Mouse (Mus musculus) heart, embryonic 15.5 days (tissue): ENCODE measurements around the gene Rnase13. TPM values are rescaled to one million over a fixed set of nuclear protein-coding genes. Genes with fewer than 3 reads are reported as not detected.

Experiments used
- ATAC-seq: fragments of 200-750 bp; cut with Nextera tagmentation; replicated peaks from 2 replicates; pipeline ENCODE4 v1.8.0; 2017; ENCODE audit warnings: low read depth, moderate TSS enrichment; ENCODE audit not compliant: insufficient number of reproducible peaks, insufficient read depth, low FRiP score
- H3K27ac ChIP-seq: fragments of 300-500 bp; sonication (generic); 2 replicates; pipeline ENCODE4 v1.5.1; 2015; ENCODE audit warnings: mild to moderate bottlenecking, inconsistent platforms
- H3K27me3 ChIP-seq: fragments of 300-500 bp; sonication (generic); 2 replicates; pipeline ENCODE4 v1.6.1; 2015; ENCODE audit warnings: inconsistent platforms
- H3K36me3 ChIP-seq: fragments of 300-500 bp; sonication (generic); 2 replicates; pipeline ENCODE4 v1.6.1; 2015; ENCODE audit warnings: mild to moderate bottlenecking, inconsistent platforms
- H3K4me1 ChIP-seq: fragments of 300-500 bp; sonication (generic); replicated peaks from 2 replicates; pipeline ENCODE4 v1.6.1; 2015; ENCODE audit warnings: inconsistent platforms
- H3K4me2 ChIP-seq: fragments of 300-500 bp; sonication (generic); 2 replicates; pipeline ENCODE4 v1.6.1; 2015; ENCODE audit warnings: inconsistent platforms, mild to moderate bottlenecking, moderate library complexity
- H3K4me3 ChIP-seq: fragments of 300-500 bp; sonication (generic); 2 replicates; pipeline ENCODE4 v1.5.1; 2015; ENCODE audit warnings: mild to moderate bottlenecking, inconsistent platforms
- H3K9ac ChIP-seq: fragments of 300-500 bp; sonication (generic); 2 replicates; pipeline ENCODE4 v1.6.1; 2015; ENCODE audit warnings: mild to moderate bottlenecking, inconsistent platforms
- H3K9me3 ChIP-seq: fragments of 300-500 bp; sonication (generic); replicated peaks from 2 replicates; pipeline ENCODE4 v1.6.1; 2016; ENCODE audit warnings: inconsistent platforms
- WGBS: fragments of 180-500 bp; shearing (Covaris S2); methylation state at CpG from one replicate; pipeline ENCODE4 v1.1.7; 2015; ENCODE audit warnings: mixed read lengths; 5-methylcytosine and 5-hydroxymethylcytosine counted together
- polyA plus RNA-seq: library from polyadenylated mRNA; unstranded; fragments of >200 nt; fragmentation: Nextera tagmentation; extraction: Ambion mirVana; gene quantifications from 2 replicates; pipeline ENCODE4 v1.2.1, GENCODE M21; 2015

Gene Rnase13
- polyA plus RNA-seq, 1 experiment from 2014 or later: not detected

- Histone ChIP-seq H3K4me2 (peak overlapping the region; percentile 92), H3K27me3 (no peaks in the 10 kb centered on the region), H3K4me3 (peak overlapping the region; percentile 66), H3K9me3 (no peaks in the 10 kb centered on the region), H3K9ac (peak overlapping the region; percentile 74), H3K36me3 (peaks cover 22% of the 10 kb centered on the region), H3K27ac (peak overlapping the region; percentile 95), H3K4me1 (peaks cover 21% of the 10 kb centered on the region)
- WGBS: under 1% methylated on average over 58 of the region's 58 CpGs
- ATAC-seq: peak; percentile 89
Observed at GRCm38 (mm10) chr14:51913062-51913959, 9.3 kb downstream of the Rnase13 start.

GRCm38 (mm10) chr14:51912391-51913061 lies 10.0 kb downstream of the Rnase13 start:
- H3K9ac ChIP-seq: peak overlapping the region; percentile 74
- H3K4me3 ChIP-seq: peak overlapping the region; percentile 66
- H3K9me3 ChIP-seq: no peaks in the 10 kb centered on the region
- whole genome bisulfite sequencing: 10% methylated on average over 14 of the region's 14 CpGs
- peaks cover 23% of the 10 kb centered on the region for H3K4me1 ChIP-seq
- H3K36me3 ChIP-seq: peaks cover 27% of the 10 kb centered on the region
- peak overlapping the region; percentile 95 for H3K27ac ChIP-seq
- H3K27me3 ChIP-seq: no peaks in the 10 kb centered on the region
- ATAC-seq: no peak
- H3K4me2 ChIP-seq: peak overlapping the region; percentile 92

DNA sequence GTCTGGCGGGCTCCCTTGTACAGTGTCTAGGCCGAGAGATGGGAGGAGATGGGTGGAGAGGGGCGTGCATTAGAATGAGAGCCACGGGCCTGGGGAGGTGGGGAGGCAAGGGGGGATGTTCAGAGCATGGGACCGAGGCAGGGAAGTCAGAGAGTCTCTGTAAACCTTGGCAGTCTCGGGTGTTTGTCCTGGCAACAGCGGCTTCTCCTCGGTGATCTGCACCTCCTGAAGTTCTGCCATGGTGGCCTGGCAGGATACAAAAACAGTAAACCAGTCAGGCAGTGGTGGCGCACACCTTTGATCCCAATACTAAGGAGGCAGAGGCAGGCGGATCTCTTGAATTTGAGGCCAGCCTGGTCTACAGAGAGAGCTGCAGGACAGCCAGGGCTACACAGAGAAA lies 11.3 kb downstream of the Rnase13 start:
- H3K36me3 ChIP-seq: peaks cover 36% of the 10 kb centered on the region
- no peak overlapping the region for H3K9ac ChIP-seq
- peak overlapping the region; percentile 66 for H3K4me3 ChIP-seq
- ATAC-seq: no peak
- WGBS: 86% methylated on average over 10 of the region's 10 CpGs
- no peaks in the 10 kb centered on the region for H3K9me3 ChIP-seq
- no peaks in the 10 kb centered on the region for H3K27me3 ChIP-seq
- H3K27ac ChIP-seq: no peak overlapping the region
- peak overlapping the region; percentile 92 for H3K4me2 ChIP-seq
- H3K4me1 ChIP-seq: peaks cover 29% of the 10 kb centered on the region

- peaks cover 52% of the 10 kb centered on the region for H3K36me3 ChIP-seq
- no peak overlapping the region for H3K4me2 ChIP-seq
- H3K27me3 ChIP-seq: no peaks in the 10 kb centered on the region
- H3K4me3 ChIP-seq: no peak overlapping the region
- peaks cover 19% of the 10 kb centered on the region for H3K4me1 ChIP-seq
- WGBS: 80% methylated on average over 11 of the region's 11 CpGs
- H3K9me3 ChIP-seq: no peaks in the 10 kb centered on the region
- no peak for ATAC-seq
- no peak overlapping the region for H3K9ac ChIP-seq
- H3K27ac ChIP-seq: no peak overlapping the region
Observed at GRCm38 (mm10) chr14:51906102-51906501, 16.5 kb downstream of the Rnase13 start.

- H3K9ac ChIP-seq: no peak overlapping the region
- ATAC-seq: no peak
- no peak overlapping the region for H3K27ac ChIP-seq
- H3K27me3 ChIP-seq: no peaks in the 10 kb centered on the region
- H3K36me3 ChIP-seq: peaks cover 39% of the 10 kb centered on the region
- H3K4me2 ChIP-seq: no peak overlapping the region
- no peaks in the 10 kb centered on the region for H3K9me3 ChIP-seq
- WGBS: 66% methylated on average over 7 of the region's 7 CpGs
- no peak overlapping the region for H3K4me3 ChIP-seq
- peaks cover 19% of the 10 kb centered on the region for H3K4me1 ChIP-seq
Observed at GRCm38 (mm10) chr14:51904706-51905105, 17.9 kb downstream of the Rnase13 start.

- 86% methylated on average over 9 of the region's 9 CpGs for WGBS
- H3K27ac ChIP-seq: no peak overlapping the region
- peaks cover 19% of the 10 kb centered on the region for H3K4me1 ChIP-seq
- no peak overlapping the region for H3K4me3 ChIP-seq
- H3K36me3 ChIP-seq: peaks cover 35% of the 10 kb centered on the region
- H3K4me2 ChIP-seq: no peak overlapping the region
- ATAC-seq: no peak
- no peaks in the 10 kb centered on the region for H3K27me3 ChIP-seq
- H3K9me3 ChIP-seq: no peaks in the 10 kb centered on the region
- H3K9ac ChIP-seq: no peak overlapping the region
Observed at GRCm38 (mm10) chr14:51903782-51904181, 18.8 kb downstream of the Rnase13 start.

DNA sequence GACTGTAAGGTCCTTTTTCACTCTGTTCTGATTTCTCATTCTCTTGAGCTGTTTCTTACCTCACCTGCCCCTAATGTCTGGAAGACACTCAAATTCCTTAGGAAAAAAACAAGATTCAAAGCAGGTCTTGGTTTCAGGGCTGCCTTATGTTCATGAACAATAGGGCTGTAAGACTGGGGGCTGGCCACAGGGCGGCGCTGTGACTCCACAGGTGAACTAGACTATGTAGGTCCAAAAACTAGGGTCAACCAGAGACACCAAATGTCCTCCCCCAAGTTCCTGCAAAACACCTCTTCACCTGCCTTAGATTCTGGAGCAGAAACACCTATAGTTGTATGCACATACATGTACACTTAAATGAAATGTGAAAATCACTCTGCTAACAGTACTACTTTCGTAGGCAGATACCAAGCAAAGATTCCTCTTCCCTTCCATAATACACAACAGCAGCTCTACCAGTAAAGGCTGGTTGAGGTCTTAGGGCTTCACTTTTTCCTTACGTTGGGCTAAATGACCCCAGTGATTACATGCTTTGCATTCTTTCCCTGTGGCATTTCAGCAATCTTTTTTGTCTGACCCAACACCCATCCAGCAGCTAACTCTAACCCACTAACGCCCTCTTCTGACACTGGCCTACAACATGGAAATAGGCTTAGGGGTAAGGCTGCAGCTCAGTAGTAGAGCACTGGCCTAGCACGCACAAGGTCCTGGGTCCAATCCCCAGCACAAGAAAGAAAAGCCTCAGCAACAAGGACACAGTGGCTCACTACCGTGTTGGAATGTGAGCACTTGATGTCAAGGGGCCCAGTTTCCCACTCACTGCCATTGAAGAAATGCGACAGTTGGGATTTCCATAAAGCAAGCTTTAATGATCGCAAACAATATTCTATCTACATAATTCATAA lies 19.5 kb downstream of the Rnase13 start:
- Histone ChIP-seq H3K9me3 (no peaks in the 10 kb centered on the region), H3K9ac (no peak overlapping the region), H3K27me3 (no peaks in the 10 kb centered on the region), H3K4me3 (no peak overlapping the region), H3K27ac (peak overlapping the region; percentile 34; the same call in 1 of the 2 replicates), H3K4me1 (peaks cover 19% of the 10 kb centered on the region), H3K36me3 (peaks cover 29% of the 10 kb centered on the region), H3K4me2 (no peak overlapping the region)
- WGBS: 43% methylated on average over 9 of the region's 9 CpGs
- no peak for ATAC-seq

DNA sequence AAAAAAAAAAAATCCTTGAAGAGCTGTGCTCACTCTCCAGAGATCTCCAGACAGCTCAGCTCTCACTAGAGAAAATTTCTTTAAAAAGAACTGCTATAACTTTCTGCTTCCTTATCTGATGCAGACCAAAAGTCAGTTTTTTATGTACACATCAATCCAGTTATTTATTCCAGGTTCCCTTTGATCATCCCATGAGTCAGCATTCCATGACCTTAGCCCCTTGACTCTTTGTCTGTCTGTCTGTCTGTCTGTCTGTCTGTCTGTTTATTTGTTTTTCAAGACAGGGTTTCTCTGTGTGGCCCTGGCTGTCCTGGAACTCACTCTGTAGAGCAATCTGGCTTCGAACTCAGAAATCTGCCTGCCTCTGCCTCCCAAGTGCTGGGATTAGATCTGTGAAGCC lies 23.2 kb downstream of the Rnase13 start:
- no peaks in the 10 kb centered on the region for H3K36me3 ChIP-seq
- H3K27ac ChIP-seq: no peak overlapping the region
- H3K9ac ChIP-seq: no peak overlapping the region
- no peak overlapping the region for H3K4me3 ChIP-seq
- WGBS: 87% methylated on average over 1 of the region's 1 CpGs
- no peaks in the 10 kb centered on the region for H3K9me3 ChIP-seq
- no peaks in the 10 kb centered on the region for H3K27me3 ChIP-seq
- no peak for ATAC-seq
- no peak overlapping the region for H3K4me2 ChIP-seq
- peaks cover 11% of the 10 kb centered on the region for H3K4me1 ChIP-seq

- no peak overlapping the region for H3K27ac ChIP-seq
- H3K36me3 ChIP-seq: peaks cover 3% of the 10 kb centered on the region; the same call in 1 of the 2 replicates
- H3K9ac ChIP-seq: no peak overlapping the region
- H3K4me2 ChIP-seq: no peak overlapping the region
- no peaks in the 10 kb centered on the region for H3K27me3 ChIP-seq
- H3K9me3 ChIP-seq: no peaks in the 10 kb centered on the region
- H3K4me3 ChIP-seq: no peak overlapping the region
- 75% methylated on average over 8 of the region's 8 CpGs for WGBS
- H3K4me1 ChIP-seq: peaks cover 12% of the 10 kb centered on the region
- ATAC-seq: no peak
Observed at GRCm38 (mm10) chr14:51896539-51897170, 25.9 kb downstream of the Rnase13 start.

DNA sequence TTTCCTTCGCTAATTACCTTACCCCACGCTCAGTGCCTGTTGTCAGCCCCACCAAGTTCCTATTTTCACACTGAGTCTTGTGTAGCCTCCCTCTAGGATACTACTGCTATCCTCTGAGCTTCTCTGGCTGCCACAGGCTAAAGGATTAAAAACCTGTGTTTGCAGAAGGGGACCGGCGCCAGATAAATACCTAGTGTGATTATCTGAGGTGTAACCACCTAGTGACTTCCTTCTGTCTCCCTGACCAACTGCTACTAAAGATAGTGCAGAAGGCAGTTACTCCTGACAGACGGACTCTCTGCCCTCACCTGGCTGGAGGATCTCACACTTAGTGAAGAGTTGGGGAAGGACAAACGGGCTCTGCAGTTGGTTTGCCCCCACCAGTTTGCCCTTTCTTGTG lies 26.6 kb downstream of the Rnase13 start:
- WGBS: 62% methylated on average over 6 of the region's 6 CpGs
- no peak overlapping the region for H3K4me2 ChIP-seq
- no peaks in the 10 kb centered on the region for H3K9me3 ChIP-seq
- no peak for ATAC-seq
- peaks cover 9% of the 10 kb centered on the region for H3K36me3 ChIP-seq
- H3K4me3 ChIP-seq: no peak overlapping the region
- no peak overlapping the region for H3K27ac ChIP-seq
- no peak overlapping the region for H3K9ac ChIP-seq
- peaks cover 12% of the 10 kb centered on the region for H3K4me1 ChIP-seq
- H3K27me3 ChIP-seq: no peaks in the 10 kb centered on the region
